Mouse (Mus musculus) heart, adult 18-20 months (tissue): ENCODE data around the gene Zfp94. TPM values are rescaled to one million over a fixed set of nuclear protein-coding genes. Genes with fewer than 3 reads are reported as not detected.
"Not testable (repeated sequence)": the region's sequence is repeated elsewhere in the genome, so short reads cannot be mapped to it uniquely, and the experiment has no call there.

Experiments
- DNase-seq, 2 experiments: peaks; one replicate each; pipeline ENCODE4 v3.0.0; 2021 to 2022; ENCODE audit warnings: mixed read lengths in 1 of 2
- total RNA-seq, 2 experiments: library from RNA; stranded (reverse); gene quantifications; 2 replicates each; pipeline ENCODE4 v1.2.3; 2021

Zfp94 gene
- total RNA-seq, 2 experiments from 2014 or later = 2.5 TPM

GRCm38 (mm10) chr7:24318942-24319341 is 2.5 kb upstream of the Zfp94 start:
- no peak for DNase-seq

DNA sequence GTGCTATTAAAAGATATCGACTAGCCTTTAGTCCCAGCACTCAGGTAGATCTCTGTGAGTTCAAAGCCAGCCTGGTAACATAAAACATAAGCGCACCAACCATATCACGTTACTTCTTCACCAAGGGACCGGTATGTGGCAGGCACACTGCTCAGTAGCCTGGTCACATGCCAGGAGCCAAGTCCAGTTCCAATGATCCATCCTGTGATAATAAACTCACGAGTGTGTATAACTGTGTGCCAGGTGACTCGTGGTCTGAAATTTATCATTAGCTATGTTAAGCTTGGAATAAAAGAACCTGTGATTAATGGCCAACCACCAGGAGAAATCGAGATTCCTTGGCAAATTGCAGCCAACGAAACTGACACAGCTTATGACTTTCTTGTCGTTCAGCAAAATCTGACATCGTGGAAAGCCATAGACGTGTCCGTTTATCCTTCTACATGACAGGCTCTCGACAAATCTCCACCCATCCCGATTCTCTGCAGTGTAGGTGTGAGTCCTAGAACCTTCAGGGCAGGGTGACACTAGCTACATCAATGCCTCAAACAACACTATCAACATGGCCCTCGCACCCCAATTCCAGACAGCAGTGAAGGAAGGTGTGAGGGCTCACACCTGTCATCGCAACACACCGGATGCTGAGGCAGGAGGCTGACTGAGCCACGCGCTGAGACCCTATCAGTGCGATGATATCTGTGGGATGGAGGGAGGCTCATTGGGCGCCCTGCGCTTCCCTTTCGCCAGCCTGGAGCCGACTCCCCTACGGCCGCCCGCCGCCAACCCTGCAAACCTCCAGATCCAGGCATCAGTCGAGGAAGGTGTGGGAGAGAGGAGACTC is 520 bp downstream of the Zfp94 start:
- DNase-seq = no peak

- DNase-seq = peak; percentile 45 to 53
Observed at GRCm38 (mm10) chr7:24300771-24301282, 15.6 kb downstream of the Zfp94 start, which contains the start of gene Zfp61. Gene Zfp61 (minus strand): TSS chr7:24301232.

GRCm38 (mm10) chr7:24299823-24300481 is 16.5 kb downstream of the Zfp94 start:
- DNase-seq = peak; percentile 9 to 29

- peak; percentile 74 to 83 for DNase-seq
Observed at GRCm38 (mm10) chr7:24298973-24299708, 17.3 kb downstream of the Zfp94 start.

GRCm38 (mm10) chr7:24298635-24298972 is 17.9 kb downstream of the Zfp94 start:
- DNase-seq = no peak

- no peak for DNase-seq
Observed at GRCm38 (mm10) chr7:24297361-24298095, 18.9 kb downstream of the Zfp94 start.

DNA sequence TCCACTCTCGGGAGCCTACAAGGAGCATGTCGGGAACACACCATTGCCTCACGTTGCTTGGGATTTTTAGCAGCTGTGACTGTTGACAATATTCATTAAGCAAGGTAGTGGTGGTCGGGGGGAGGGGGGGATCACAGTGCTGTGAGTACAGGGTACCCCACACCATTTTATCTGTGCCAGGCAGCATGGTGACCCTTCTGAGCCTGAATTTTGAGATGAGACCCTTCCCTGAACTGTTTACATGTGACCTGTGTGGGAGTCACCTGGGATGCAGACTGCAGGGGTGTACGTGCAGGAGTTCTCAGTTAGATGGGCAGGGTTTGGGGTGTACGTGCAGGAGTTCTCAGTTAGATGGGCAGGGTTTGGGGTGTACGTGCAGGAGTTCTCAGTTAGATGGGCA is 20.1 kb downstream of the Zfp94 start:
- no peak for DNase-seq

DNA sequence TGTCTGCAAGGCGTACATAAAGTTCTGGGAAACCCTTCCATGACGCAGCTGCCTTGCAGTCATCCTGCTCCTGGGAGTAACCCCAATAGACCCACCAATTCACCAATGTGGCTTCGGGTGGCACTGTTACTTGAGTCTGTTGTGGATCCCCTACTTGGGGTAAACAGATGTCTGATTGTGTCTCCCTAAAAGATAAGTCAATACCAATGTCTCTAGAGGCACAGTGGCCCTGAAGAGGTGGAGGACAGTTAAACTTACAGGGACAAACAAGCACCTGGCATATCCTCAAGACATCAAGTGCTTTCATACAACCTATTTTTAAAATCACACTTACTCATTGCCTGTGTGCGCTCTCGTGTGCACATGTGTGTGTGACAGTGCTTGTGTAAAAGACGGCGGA is 21.1 kb downstream of the Zfp94 start:
- DNase-seq = no peak

DNA sequence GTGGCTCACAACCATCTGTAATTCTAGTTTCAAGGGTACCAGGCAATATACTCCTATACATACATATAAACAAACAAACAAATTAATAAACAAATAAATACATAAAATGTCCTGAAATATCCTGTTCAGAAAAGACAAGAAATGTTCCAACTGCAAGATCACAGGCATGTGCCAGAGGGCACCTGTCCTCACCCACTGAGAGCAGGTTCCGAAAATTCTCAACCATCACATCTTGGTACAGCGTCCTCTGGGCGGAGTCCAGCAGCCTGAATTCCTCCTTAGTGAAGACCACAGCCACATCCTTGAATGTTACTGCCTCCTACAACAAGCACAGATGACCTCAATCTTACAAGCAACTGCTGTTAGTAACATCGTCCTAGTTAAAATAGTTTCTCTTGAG is 21.7 kb downstream of the Zfp94 start:
- DNase-seq = no peak

- no peak for DNase-seq
Observed at GRCm38 (mm10) chr7:24293061-24293851, 23.2 kb downstream of the Zfp94 start.

DNA sequence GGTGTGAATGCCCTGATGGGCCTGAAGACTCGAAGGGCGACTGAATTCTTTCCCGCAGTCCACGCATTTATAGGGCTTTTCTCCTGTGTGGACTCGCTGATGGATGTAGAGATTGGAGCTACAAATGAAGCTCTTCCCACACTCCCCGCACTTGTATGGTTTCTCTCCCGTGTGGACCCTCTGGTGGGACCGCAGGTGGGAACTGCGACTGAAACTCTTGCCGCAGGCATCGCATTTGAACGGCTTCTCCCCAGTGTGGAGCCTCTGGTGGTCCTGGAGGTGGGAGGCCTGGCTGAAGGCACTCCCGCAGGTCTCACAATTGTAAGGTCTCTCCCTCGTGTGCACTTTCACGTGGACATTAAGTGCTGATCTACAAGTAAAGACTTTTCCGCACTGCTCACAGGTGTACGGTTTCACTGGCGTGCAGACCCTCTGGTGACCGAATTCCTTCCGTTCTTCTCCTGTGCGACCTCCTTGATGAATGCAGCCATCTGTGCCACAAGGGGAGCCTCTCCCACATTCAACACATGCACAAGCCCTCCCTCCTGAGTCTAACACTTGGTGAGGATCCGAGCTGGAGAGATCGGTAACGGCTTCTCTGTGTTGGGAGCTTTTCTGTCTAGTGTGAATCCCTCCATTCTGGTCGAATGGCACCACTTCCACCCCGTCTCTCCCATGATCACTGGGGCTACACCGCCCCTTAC is 24.9 kb downstream of the Zfp94 start:
- no peak for DNase-seq

GRCm38 (mm10) chr7:24290106-24290693 is 26.3 kb downstream of the Zfp94 start:
- DNase-seq = no peak

DNA sequence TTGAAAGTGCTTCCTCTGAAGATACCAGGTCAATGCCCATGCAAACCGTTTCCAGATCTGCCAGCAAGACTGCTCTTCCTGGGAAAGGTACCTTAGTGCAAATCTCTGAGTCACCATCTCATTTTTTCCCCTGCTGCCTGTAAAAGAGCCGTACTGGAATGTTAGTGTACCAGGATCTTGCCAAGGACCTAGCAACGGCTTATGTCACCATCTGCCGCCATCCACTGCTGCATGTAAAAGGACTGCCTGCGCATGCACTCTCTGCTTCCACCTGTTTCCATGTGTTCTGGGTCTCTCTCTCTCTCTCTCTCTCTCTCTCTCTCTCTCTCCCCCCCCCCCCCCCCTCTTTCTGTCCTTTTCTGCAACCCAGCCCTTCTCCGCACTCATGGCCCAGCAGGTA is 28.0 kb downstream of the Zfp94 start:
- no peak for DNase-seq

- no peak for DNase-seq
Observed at GRCm38 (mm10) chr7:24287670-24288069, 28.8 kb downstream of the Zfp94 start.

DNA sequence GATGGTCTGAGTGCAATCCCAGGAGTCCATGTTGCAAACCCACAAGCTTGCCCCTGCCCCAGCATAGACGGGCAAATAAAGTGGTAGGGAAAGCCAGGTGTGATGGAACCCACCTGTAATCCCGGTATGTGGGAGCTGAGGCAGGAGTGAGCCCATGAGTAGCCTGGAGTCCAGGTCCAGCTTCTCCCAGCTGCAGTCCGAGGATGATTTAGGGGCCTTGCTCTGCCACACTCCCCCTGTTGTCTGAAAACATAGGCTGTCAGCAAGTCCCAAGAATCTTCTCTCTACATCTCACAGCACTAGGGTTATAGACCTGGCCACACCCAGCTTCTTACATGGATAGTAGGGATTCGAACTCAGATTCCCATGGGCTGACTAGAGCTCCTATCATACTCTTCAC is 29.6 kb downstream of the Zfp94 start:
- no peak for DNase-seq

GRCm38 (mm10) chr7:24286090-24286489 is 30.4 kb downstream of the Zfp94 start:
- no peak for DNase-seq

DNA sequence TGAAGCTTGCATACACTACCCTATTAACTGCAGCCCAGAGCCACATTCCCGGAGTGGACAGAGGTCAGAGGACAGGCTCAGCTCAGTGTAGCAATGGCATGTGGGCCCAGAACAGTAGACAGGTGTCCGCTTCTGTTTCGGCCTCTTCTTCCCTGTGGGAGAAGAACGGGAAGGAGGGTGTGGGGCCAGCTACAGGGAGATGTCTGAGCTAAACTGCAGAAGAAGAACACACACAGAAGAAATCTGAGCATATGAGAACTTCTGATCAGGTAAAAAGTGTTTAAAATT is 35.7 kb downstream of the Zfp94 start:
- no peak for DNase-seq

DNA sequence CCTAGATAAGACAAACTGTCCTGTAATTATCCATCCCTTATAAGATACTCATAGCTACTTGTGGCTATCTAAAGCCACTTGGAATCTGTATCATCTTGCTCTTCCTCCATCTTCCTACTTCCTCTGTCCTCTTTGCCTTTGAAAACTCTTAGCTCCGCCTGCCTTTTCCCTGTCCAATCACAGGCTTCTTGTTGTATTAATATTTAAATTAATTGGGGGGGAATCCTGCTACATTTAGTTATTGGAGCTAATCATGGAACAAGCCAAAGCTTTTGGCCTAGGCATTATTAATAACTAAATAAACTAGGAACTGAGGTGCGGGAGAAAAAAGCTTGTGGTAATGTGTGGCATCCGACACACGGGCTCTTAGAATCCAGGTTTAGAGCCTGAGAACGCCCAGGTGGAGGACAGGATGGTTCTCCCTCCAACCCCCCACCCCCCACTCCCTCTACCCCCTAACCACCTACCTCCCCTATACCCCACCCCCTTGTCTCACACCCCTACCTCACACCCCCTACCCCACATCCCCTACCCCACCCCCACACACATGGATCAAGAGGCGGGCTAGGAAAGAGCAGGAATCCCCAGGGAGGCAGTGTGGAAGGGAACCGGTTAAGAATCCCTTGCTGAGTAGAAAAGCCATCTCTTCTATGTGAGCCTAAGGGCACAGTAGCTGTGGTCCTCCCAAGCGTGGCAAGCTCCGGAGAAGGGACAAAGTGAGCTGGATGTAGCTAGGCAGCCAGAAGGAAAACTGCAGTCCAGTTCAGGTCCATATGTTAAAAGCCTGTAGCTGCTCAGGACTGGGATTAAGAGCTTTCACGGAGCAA is 36.2 kb downstream of the Zfp94 start:
- no peak for DNase-seq

- DNase-seq = not testable (repeated sequence)
Observed at GRCm38 (mm10) chr7:24278771-24279170, 37.7 kb downstream of the Zfp94 start.
